Mouse (Mus musculus) MEL (cell line): Measurements from ENCODE around the gene Mrpl1.

Source experiments
- CHD2 ChIP-seq: IDR thresholded peaks from 2 replicates; pipeline ENCODE4 v1.6.1; 2011; ENCODE audit warnings: low read length, improper control_type of control experiment
- CTCF ChIP-seq, 3 experiments: IDR thresholded peaks in 2 of 3; conservative IDR thresholded peaks in 1 of 3; 2 replicates each; pipeline ENCODE4 v1.5.1; 2011 to 2012; ENCODE audit warnings: low read length in 3 of 3, low read depth in 2 of 3, mild to moderate bottlenecking in 2 of 3, improper control_type of control experiment in 1 of 3, inconsistent platforms in 1 of 3, mixed read lengths in 1 of 3, moderate library complexity in 1 of 3; ENCODE audit not compliant: control insufficient read depth in 1 of 3, insufficient read depth in 1 of 3, poor library complexity in 1 of 3, severe bottlenecking in 1 of 3
- E2F4 ChIP-seq: IDR thresholded peaks from 2 replicates; pipeline ENCODE4 v1.6.1; 2011; ENCODE audit warnings: low read depth, low read length, improper control_type of control experiment, borderline replicate concordance
- POLR2A ChIP-seq, 2 experiments: IDR thresholded peaks; 2 replicates each; pipeline ENCODE4 v1.6.1; 2011 to 2012; ENCODE audit warnings: low read length in 2 of 2, mild to moderate bottlenecking in 2 of 2, control low read depth in 1 of 2, improper control_type of control experiment in 1 of 2, low read depth in 1 of 2, moderate library complexity in 1 of 2; ENCODE audit not compliant: control insufficient read depth in 1 of 2, insufficient read depth in 1 of 2, poor library complexity in 1 of 2
- ZNF384 ChIP-seq: IDR thresholded peaks from 2 replicates; pipeline ENCODE4 v1.6.1; 2012; ENCODE audit warnings: low read depth, mild to moderate bottlenecking, inconsistent platforms, low read length, improper control_type of control experiment

- no peak for TF ChIP-seq CHD2
- TF ChIP-seq CTCF (IDR thresholded peaks at IDR 0.05 in 2 of 3, conservative IDR thresholded peaks at IDR 0.05 in 1 of 3; ENCODE audit: control insufficient read depth in 1 of 3, insufficient read depth in 1 of 3, low read depth in 2 of 3, low read length in 3 of 3, poor library complexity in 1 of 3, severe bottlenecking in 1 of 3) = no peak
- peak; percentile 62 for TF ChIP-seq ZNF384
- TF ChIP-seq POLR2A (IDR thresholded peaks at IDR 0.05; ENCODE audit: control insufficient read depth in 1 of 2, insufficient read depth in 1 of 2, low read depth in 1 of 2, low read length in 2 of 2, poor library complexity in 1 of 2) = no peak
- no peak for TF ChIP-seq E2F4
These were observed 12.0 kb downstream of the Mrpl1 start for GRCm38 (mm10) chr5:96221298-96221697.
